Mouse (Mus musculus) mammary gland, adult 2 months (tissue): ENCODE measurements around the gene Trpv1. TPM values are rescaled to one million over a fixed set of nuclear protein-coding genes. Genes with fewer than 3 reads are reported as not detected.

ENCODE experiments used
- polyA plus RNA-seq: library from polyadenylated mRNA; depleted of rRNA; stranded (reverse); fragments of >200 nt; gene quantifications from 2 replicates; pipeline ENCODE4 v1.2.3, GENCODE M21; 2012; ENCODE audit warnings: low replicate concordance; rRNA removed

Gene Trpv1
- 5.1 and 10.4 TPM in 2 replicates for polyA plus RNA-seq

DNA sequence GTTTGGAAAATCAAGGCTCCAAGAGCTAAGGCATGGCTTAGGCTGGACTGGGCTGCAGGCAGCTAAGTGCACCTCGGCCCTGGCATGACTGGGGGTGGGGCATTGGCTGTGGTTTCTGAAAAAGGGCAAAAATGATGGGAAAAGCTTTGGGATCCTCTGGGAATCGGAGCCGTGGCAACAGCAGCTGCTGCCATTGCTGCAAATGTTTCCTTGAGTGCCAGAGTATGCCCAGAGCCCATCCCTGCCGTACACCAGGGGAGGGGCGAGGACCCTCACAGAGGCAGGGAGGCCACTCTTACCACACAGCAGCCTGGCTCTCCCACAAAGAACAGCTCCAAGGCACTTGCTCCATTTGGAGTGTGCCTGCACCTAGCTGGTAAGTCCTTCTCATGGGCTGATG is at the start of gene Trpv1:
Gene Trpv1 (plus strand): TSS at position 301 of the 400 bp plus-strand sequence.

DNA sequence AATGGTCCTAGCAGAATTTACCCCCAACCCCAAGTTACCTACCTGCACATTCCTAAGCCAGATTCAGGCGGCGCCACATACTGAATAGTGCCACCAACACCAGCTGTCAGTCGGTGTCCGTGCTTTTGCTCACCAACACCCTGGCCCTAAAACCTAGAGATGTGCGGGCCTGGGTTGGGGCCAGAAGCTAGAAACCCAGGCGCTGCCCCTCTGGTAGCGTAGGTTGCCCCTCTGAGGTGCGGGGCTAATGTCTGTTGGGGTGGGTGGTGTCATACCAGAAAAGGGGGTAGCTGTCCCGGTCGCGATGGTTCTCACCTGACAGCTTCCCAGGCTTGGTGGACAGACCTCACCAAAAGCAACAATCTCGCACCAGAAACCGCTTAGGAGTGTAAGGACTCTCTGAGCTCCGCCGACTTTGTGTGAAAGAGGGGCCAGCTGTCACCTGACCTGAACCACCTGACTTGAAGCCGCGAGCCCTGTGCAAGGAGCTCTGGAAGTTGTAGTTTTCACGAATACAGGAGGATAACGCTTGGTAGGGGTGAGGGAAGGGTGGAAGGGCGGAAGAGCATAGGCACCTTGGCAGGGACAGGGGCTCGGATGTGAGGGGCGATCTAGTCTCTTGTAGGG is 35.4 kb upstream of the Trpv1 start, which contains the start of gene Ctns:
Gene Ctns (minus strand): TSS at position 440 of the 627 bp plus-strand sequence.

DNA sequence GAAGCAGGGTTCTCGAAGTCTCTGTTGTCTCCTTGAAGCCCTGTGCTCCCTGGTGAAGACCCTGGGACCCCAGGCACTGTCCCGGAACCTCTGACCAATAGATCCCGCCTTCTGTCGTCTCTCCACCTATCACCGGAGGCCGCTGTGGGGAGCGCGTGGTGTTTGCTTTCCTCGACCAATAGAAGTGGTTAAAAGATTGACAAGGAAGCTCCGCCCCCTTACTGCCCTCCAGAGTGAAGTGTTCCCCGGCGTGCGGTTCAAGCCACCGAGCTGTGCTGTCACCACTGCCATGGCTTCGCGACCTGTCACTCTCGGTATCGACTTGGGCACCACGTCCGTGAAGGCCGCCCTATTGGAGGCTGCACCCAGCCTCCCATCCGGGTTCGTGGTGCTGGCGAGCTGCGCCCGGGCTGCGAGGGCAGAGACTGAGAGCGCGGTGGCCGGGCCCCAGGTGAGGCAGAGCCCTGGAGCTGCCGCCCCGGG is 34.8 kb upstream of the Trpv1 start, which contains the start of gene Shpk:
Gene Shpk (plus strand): TSS at position 231 of the 483 bp plus-strand sequence.

DNA sequence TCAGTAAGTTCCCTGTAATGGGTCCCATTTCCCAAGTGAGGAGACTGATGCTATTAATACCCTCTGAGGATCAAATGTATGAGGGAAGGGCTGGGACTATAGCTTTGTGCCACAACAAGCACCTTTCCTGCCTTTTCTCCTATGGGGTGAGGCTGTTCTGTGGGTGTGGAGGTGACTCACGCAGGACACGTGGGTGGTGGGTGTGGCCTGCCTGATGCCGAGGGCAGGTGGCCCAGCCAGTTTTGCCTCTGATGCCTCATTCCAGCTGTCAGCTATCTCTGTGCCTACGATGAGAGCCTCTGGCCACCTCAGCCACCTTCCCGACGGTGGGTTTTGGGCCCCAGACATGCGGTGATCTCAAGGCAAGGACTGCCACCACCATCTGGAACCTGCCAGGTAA is 33.2 kb downstream of the Trpv1 start, which contains the start of gene Trpv3:
Gene Trpv3 (plus strand): TSS at position 122 of the 400 bp plus-strand sequence.

Other genes with a start within 250 kb of the Trpv1 start
- gene P2rx1, start 235.2 kb upstream of the Trpv1 start, polyA plus RNA-seq = 3.0 and 4.3 TPM in 2 replicates
- 3.4 and 4.7 TPM in 2 replicates for gene Camkk1, start 215.3 kb upstream of the Trpv1 start, polyA plus RNA-seq
- gene Ncbp3, start 186.5 kb upstream of the Trpv1 start, polyA plus RNA-seq = 1.7 and 3.1 TPM in 2 replicates
- gene Itgae, start 143.7 kb upstream of the Trpv1 start, polyA plus RNA-seq = 7.1 and 11.7 TPM in 2 replicates
- gene Haspin, start 96.0 kb upstream of the Trpv1 start, polyA plus RNA-seq = 0.49 and 2.0 TPM in 2 replicates
- gene P2rx5, start 73.9 kb upstream of the Trpv1 start, polyA plus RNA-seq = 7.5 and 13.0 TPM in 2 replicates
- 72.3 and 114 TPM in 2 replicates for gene Emc6, start 57.3 kb upstream of the Trpv1 start, polyA plus RNA-seq
- gene Tax1bp3, start 57.2 kb upstream of the Trpv1 start, polyA plus RNA-seq = 88.4 and 134 TPM in 2 replicates
- 23.6 and 41.4 TPM in 2 replicates for gene Ctns, start 35.2 kb upstream of the Trpv1 start, polyA plus RNA-seq
- 13.1 and 13.7 TPM in 2 replicates for gene Shpk, start 34.8 kb upstream of the Trpv1 start, polyA plus RNA-seq
- gene Trpv3, start 33.1 kb downstream of the Trpv1 start, polyA plus RNA-seq = 0.23 and 0.47 TPM in 2 replicates
- gene Aspa, start 95.3 kb downstream of the Trpv1 start, polyA plus RNA-seq = 4.0 and 17.4 TPM in 2 replicates
- 0.14 TPM in 1 of 2 replicates, not detected in the other for gene Gm49340, start 95.4 kb downstream of the Trpv1 start, polyA plus RNA-seq
- 0.53 TPM in 1 of 2 replicates, not detected in the other for gene Spata22, start 95.4 kb downstream of the Trpv1 start, polyA plus RNA-seq
- gene Olfr20, start 116.5 kb downstream of the Trpv1 start, polyA plus RNA-seq = 0.53 and 0.99 TPM in 2 replicates
- gene Olfr376, start 137.0 kb downstream of the Trpv1 start, polyA plus RNA-seq = not detected in 2 replicates
- gene Olfr1, start 165.3 kb downstream of the Trpv1 start, polyA plus RNA-seq = not detected in 2 replicates
- gene Olfr378, start 194.2 kb downstream of the Trpv1 start, polyA plus RNA-seq = not detected in 2 replicates
- not detected in 2 replicates for gene Olfr380, start 223.2 kb downstream of the Trpv1 start, polyA plus RNA-seq